Mouse (Mus musculus) olfactory bulb, adult 2 months (tissue): ENCODE data around the gene Tes3-ps.

Source experiments
- CTCF ChIP-seq: fragments of 200-500 bp; IDR thresholded peaks from 2 replicates; pipeline ENCODE4 v1.5.1; 2012; ENCODE audit warnings: low read depth, mild to moderate bottlenecking, low read length, moderate library complexity; ENCODE audit not compliant: insufficient read depth
- POLR2A ChIP-seq: fragments of 200-500 bp; IDR thresholded peaks from 2 replicates; pipeline ENCODE4 v1.6.1; 2012; ENCODE audit warnings: mild to moderate bottlenecking, low read depth, low read length, moderate library complexity; ENCODE audit not compliant: insufficient read depth

DNA sequence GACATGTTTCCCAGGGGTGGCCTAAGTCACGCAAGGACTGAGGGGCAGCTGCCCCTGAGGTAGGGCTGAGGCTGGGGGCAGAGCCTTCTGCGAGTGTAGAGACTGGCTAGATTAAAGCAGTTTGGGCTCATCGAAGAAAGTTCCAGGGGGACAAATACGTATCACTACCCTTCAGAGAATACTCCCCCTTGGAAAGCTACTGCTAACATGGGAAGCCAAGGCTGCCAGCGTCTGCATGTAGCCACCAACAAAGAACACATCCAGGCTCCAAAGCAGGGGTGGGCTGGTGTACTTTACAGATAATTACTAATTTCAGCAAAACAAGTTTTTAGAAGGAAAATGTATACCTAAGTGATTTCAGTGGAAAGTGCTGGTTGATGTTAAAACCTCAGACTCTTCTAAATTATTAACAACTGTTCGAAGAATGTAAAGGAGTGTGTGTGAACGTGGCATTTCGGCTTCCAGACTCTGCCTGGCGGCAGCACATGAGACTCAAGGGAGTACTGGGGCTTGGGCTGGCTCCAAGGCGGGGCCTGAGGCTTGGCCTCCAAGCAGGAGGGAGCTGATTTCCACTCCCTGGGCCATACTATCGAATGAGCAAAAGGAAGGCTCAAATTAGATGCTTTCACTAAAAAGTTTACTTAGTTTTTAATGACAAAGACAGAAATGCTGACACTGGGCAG, 26.6 kb upstream of the Tes3-ps start:
- no peak for TF ChIP-seq CTCF
- no peak for TF ChIP-seq POLR2A
